Mouse (Mus musculus) stomach, adult 2 months (tissue): Measurements from ENCODE around the gene Babam1. TPM values are rescaled to one million over a fixed set of nuclear protein-coding genes. Genes with fewer than 3 reads are reported as not detected.

Experiments
- polyA plus RNA-seq: library from polyadenylated mRNA; depleted of rRNA; stranded (reverse); fragments of >200 nt; gene quantifications from 2 replicates; pipeline ENCODE4 v1.2.3, GENCODE M21; 2012; rRNA removed

Babam1 gene
- 54.0 and 63.5 TPM in 2 replicates for polyA plus RNA-seq

DNA sequence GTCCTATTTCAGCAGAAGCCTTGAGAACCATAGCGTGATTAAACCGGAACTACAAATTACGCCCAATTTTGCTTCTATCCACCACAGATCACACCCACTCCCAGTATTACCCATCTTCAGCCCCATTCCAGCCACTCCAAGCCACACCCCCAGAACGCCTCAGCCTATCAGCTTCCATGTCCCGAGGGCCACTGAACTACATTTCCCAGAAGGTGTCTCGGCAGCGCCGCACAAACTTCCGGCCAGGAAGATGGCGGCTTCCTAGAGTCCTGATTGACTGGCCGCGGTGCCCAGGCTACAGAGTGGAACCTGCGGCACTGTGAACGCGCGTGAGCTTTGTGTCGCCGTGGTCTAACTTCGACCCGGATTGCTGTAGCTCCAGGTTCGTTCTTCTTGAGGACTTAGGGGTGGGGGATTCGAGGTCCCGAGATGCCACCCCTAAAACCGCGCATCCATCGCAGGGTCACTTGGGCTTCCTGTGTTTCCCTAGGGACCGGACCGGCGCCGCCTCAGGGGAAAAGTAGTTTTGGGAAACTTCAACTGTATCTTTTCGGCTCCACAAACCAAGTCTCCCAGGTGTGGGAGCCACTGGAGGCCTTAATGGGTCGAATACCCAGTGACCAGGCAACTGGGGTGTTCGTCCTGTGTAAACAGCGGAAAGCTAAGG, at the start of gene Babam1:
Gene Babam1 (plus strand): TSS at position 223 of the 667 bp plus-strand sequence.

GRCm38 (mm10) chr8:71366771-71367528, 29.7 kb upstream of the Babam1 start, which contains the start of gene Use1:
TSS of gene Use1 (plus strand) at chr8:71366848.

DNA sequence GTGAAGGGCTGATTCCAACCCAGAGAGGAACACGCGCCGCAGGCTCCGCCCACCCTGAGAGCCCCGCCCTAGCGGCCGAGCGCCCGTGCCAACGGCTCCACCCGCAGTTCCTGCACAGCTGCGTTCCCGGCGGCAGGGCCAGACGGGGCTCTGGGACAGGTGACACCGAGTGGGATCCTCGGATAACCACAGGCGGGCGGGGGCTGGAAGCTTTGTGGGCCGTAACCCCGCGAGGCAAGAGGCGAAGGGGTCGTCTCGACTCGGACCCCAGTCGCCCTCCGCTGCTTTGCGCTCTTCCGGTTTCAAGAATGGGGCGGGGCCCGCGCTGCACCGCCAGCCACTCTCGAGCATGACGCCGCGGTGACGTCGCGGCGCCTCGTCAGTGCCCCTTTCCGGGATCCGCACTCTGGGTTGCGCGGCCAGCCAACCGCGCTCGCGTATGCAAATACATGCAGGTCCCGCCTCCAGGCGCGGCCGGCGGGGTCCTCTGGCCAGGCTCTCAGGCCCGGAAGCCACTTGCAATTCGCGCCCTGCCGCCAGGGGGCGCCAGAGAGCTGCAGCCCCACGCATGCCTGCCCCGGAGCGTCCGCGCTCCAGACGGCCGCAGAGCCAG, 25.3 kb upstream of the Babam1 start, which contains the start of gene Ocel1:
Gene Ocel1 (plus strand): TSS at position 63 of the 613 bp plus-strand sequence.

DNA sequence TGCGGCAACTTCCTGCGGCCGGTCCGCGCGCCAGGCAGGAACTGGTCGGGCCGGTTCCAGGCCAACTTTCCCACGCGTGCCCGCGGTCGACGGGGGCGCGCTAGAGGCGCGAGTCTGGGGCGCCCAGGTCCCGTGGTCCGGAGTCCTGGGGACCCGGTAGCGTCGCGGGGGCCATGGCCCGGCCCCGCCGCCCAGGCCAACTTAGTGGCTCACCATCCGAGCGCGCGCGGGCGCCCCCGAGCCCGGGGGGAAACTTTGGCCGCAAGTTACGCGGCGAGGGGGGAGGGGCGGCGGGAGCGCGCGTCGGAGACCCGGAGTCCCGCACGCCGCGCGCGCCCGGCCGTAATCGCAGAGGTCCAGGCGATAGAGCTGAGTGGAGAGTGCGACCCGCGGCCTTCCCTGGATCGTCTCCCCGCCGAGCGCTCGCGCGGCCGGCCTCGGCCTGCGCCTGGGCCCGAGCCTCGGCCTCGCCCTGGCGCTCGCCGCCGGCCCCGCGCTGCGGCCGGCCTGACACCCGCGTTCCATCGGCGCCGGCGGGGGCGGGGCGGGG, 15.2 kb upstream of the Babam1 start, which contains the start of gene Nr2f6:
Gene Nr2f6 (minus strand): TSS at position 540 of the 550 bp plus-strand sequence.

GRCm38 (mm10) chr8:71395629-71396028, 1.0 kb upstream of the Babam1 start, which contains the start of gene Ushbp1:
TSS of gene Ushbp1 (minus strand) at chr8:71395802.

GRCm38 (mm10) chr8:71405401-71406098, 8.9 kb downstream of the Babam1 start, which contains the start of gene Ankle1:
TSS of gene Ankle1 (plus strand) at chr8:71406010.

Other genes with a start within 250 kb of the Babam1 start
- 11.4 and 13.0 TPM in 2 replicates for gene Myo9b, start 124.1 kb upstream of the Babam1 start, polyA plus RNA-seq
- gene Haus8, start 123.9 kb upstream of the Babam1 start, polyA plus RNA-seq: 6.0 and 6.8 TPM in 2 replicates
- gene Use1, start 30.0 kb upstream of the Babam1 start, polyA plus RNA-seq: 31.4 and 31.5 TPM in 2 replicates
- 16.8 and 18.4 TPM in 2 replicates for gene Ocel1, start 25.6 kb upstream of the Babam1 start, polyA plus RNA-seq
- gene Nr2f6, start 14.9 kb upstream of the Babam1 start, polyA plus RNA-seq: 162 and 384 TPM in 2 replicates
- 8.7 and 12.0 TPM in 2 replicates for gene Ushbp1, start 1.1 kb upstream of the Babam1 start, polyA plus RNA-seq
- 5.4 and 7.1 TPM in 2 replicates for gene Ankle1, start 9.1 kb downstream of the Babam1 start, polyA plus RNA-seq
- 17.5 and 35.4 TPM in 2 replicates for gene Abhd8, start 66.8 kb downstream of the Babam1 start, polyA plus RNA-seq
- gene Mrpl34, start 68.1 kb downstream of the Babam1 start, polyA plus RNA-seq: 88.5 and 151 TPM in 2 replicates
- gene Dda1, start 72.3 kb downstream of the Babam1 start, polyA plus RNA-seq: 58.8 and 59.1 TPM in 2 replicates
- gene Ano8, start 89.1 kb downstream of the Babam1 start, polyA plus RNA-seq: 16.2 and 28.7 TPM in 2 replicates
- gene Gtpbp3, start 91.2 kb downstream of the Babam1 start, polyA plus RNA-seq: 23.1 and 27.9 TPM in 2 replicates
- 259 and 270 TPM in 2 replicates for gene Plvap, start 114.9 kb downstream of the Babam1 start, polyA plus RNA-seq
- gene Ccdc194, start 128.8 kb downstream of the Babam1 start, polyA plus RNA-seq: 0.08 TPM in 1 of 2 replicates, not detected in the other
- gene Bst2, start 140.6 kb downstream of the Babam1 start, polyA plus RNA-seq: 80.5 and 110 TPM in 2 replicates
- 119 and 201 TPM in 2 replicates for gene Mvb12a, start 146.1 kb downstream of the Babam1 start, polyA plus RNA-seq
- gene Tmem221, start 162.0 kb downstream of the Babam1 start, polyA plus RNA-seq: 0.63 and 1.4 TPM in 2 replicates
- gene Nxnl1, start 169.7 kb downstream of the Babam1 start, polyA plus RNA-seq: not detected in 2 replicates
- gene Slc27a1, start 172.0 kb downstream of the Babam1 start, polyA plus RNA-seq: 44.1 and 45.9 TPM in 2 replicates
- 114 and 270 TPM in 2 replicates for gene Pgls, start 195.3 kb downstream of the Babam1 start, polyA plus RNA-seq
- gene Fam129c, start 200.8 kb downstream of the Babam1 start, polyA plus RNA-seq: 0.95 and 2.5 TPM in 2 replicates
- 35.6 and 56.1 TPM in 2 replicates for gene Colgalt1, start 214.1 kb downstream of the Babam1 start, polyA plus RNA-seq